16 mouse cellular contexts compared by ENCODE assay signal in the genomic region with DNA sequence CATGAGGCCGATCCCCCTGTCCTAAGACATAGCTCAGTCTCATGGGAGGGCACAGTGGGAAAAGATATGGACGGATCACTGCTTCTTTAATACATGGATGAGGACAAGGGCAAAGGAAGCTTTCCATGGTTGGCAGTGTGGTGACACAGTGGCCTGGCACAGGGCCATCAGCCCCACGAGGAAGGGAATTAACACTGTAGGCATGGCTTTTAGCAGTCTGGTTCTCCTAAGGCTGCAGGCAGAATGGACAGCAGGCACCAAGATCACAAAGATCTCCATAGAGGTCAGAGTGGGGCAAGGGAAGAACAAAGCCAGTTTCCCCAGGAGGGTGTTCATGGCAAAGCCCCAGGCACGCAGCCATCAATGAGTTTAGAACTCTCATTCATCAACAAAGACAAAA.
DNase-seq lines count a peak whose midpoint lies in the region; ATAC-seq lines count a peak whose summit lies in the region.
"Had no signal": no experiment of that assay in that cellular context is flagged by ENCODE, and none has a peak within 500 bp of the region (broad histone marks: within the 10 kb centered on the region; RNA-seq: fewer than 3 reads in every experiment).

No protein-coding gene starts in this region.

- peak; percentile 12 to 20 for DNase-seq in adrenal gland, postnatal 36 days
- DNase-seq in adrenal gland, adult 8-10 months = no peak
- peak; percentile 23 for DNase-seq in midbrain, embryonic 10.5 days (ENCODE audit: low spot score)
- peak; percentile 38 for DNase-seq in embryo, embryonic 10.5 days (ENCODE audit: low spot score)
- no peak for DNase-seq in gastrocnemius, postnatal 14 days
- no peak for DNase-seq in kidney, adult 8-10 months
- no peak for DNase-seq in layer of hippocampus, postnatal 25 days (ENCODE audit: extremely low spot score in 1 of 2, low spot score in 1 of 2)
- DNase-seq: adrenal gland, adult 2 months; gastrocnemius, postnatal 10 days; heart, postnatal 14 days; layer of hippocampus, postnatal 36 days; liver, postnatal 0 days; right cerebral cortex, postnatal 14 days had no signal

- H3K4me3 ChIP-seq in midbrain, embryonic 10.5 days = no peak overlapping the region
- H3K4me3 ChIP-seq in midbrain, embryonic 15.5 days = no peak overlapping the region
- H3K4me3 ChIP-seq: limb, embryonic 13.5 days had no signal

- peaks cover 49% of the 10 kb centered on the region for H3K4me1 ChIP-seq in midbrain, embryonic 10.5 days
- H3K4me1 ChIP-seq in midbrain, embryonic 15.5 days = peaks cover 10% of the 10 kb centered on the region

- H3K36me3 ChIP-seq in midbrain, embryonic 10.5 days = no peaks in the 10 kb centered on the region
- no peaks in the 10 kb centered on the region for H3K36me3 ChIP-seq in midbrain, embryonic 15.5 days (replicated peaks)
- H3K36me3 ChIP-seq: limb, embryonic 13.5 days had no signal

- H3K9ac ChIP-seq in midbrain, embryonic 15.5 days = no peak overlapping the region
- H3K9ac ChIP-seq: limb, embryonic 13.5 days; liver, postnatal 0 days had no signal

- peaks cover 7% of the 10 kb centered on the region; the same call in 1 of the 2 replicates for H3K27me3 ChIP-seq in midbrain, embryonic 10.5 days (ENCODE audit: low read depth, poor library complexity, severe bottlenecking)
- no peaks in the 10 kb centered on the region for H3K27me3 ChIP-seq in midbrain, embryonic 15.5 days (replicated peaks)
- H3K27me3 ChIP-seq: limb, embryonic 13.5 days had no signal

- intact Hi-C loops in gastrocnemius, postnatal 14 days (cut with DNase I; ENCODE audit: low total_unique reads) = no loop called here

- 51% methylated on average over 4 of the region's 4 CpGs for WGBS in midbrain, embryonic 10.5 days
- WGBS in midbrain, embryonic 15.5 days = 37% methylated on average over 4 of the region's 4 CpGs

- no peak overlapping the region for H3K4me2 ChIP-seq in midbrain, embryonic 15.5 days
- H3K4me2 ChIP-seq: limb, embryonic 13.5 days had no signal

- no peak for ATAC-seq in midbrain, embryonic 15.5 days (replicated peaks)
- ATAC-seq: intestine, postnatal 0 days; liver, postnatal 0 days had no signal

- peak overlapping the region; percentile 61; the same call in 1 of the 2 replicates for H3K27ac ChIP-seq in midbrain, embryonic 10.5 days (replicated peaks)
- no peak overlapping the region for H3K27ac ChIP-seq in midbrain, embryonic 15.5 days
- H3K27ac ChIP-seq: limb, embryonic 13.5 days had no signal

- H3K9me3 ChIP-seq in midbrain, embryonic 10.5 days (replicated peaks) = no peaks in the 10 kb centered on the region
- H3K9me3 ChIP-seq in midbrain, embryonic 15.5 days = no peaks in the 10 kb centered on the region
- H3K9me3 ChIP-seq: limb, embryonic 13.5 days had no signal

Comparison
In these comparisons a context has a peak if more than half of its experiments do, and no peak if none do; other contexts are left out.
1. DNase-seq: peak in adrenal gland, postnatal 36 days (2 of 2), midbrain, embryonic 10.5 days (single experiment) and embryo, embryonic 10.5 days (single experiment); none in adrenal gland, adult 8-10 months (single experiment), gastrocnemius, postnatal 14 days (single experiment), kidney, adult 8-10 months (0 of 2) and layer of hippocampus, postnatal 25 days (0 of 2).